Mouse (Mus musculus): ENCODE measurements around the gene Gss.
A peak's percentile ranks its signal among the peaks of the same experiment; 100 is the strongest.

Gene Gss

DNA sequence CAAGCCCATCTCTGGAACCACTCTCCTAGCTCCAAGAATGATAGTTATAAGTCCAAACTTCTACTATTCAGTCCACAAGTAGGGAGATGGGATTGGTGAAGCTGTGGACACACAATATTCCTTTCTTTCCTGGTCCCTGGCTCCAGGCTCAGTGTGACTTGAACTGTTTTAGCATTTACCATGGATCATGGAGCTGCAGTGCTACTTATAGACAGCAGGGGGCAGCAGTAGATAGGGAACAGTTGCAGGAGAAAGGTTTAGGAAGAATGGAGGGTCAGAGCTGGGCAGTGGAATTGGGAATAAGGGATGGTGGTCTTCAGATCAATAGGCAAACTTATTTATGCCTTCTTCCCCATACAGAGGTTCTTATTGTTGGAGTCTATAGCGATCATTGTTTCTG, 76.7 kb downstream of the Gss start:
- DNase-seq (ENCODE audit: low spot score in 2 of 2): peak in 1 of 2 experiments; percentile 53

GRCm38 (mm10) chr2:155514666-155515065, 77.9 kb downstream of the Gss start:
- DNase-seq (ENCODE audit: low spot score in 2 of 2): peak; percentile 56 to 67

DNA sequence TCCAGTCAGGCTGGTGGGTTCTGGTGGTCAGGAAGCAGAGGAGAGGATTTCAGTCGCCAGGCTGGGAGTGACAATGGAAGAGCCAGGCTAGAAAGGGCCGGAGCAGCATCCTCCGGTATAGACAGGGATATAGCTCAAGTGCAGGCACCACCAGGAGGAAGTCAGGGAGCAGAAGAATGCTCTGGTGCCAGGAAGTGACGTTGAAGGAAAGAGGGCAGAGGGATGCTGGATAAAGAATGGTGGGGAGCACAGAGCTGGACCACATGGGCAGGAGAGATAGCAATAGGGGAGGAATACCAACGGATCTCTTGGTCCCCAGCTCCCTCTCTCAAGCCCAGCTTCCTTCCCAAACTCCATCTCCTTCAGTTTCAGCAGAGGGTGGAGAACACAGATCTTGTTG, 79.1 kb downstream of the Gss start:
- DNase-seq (ENCODE audit: low spot score in 2 of 2): no peak

All from spleen, postnatal 14 days (tissue).